Mouse (Mus musculus): Measurements from ENCODE around the gene Amot. TPM values are rescaled to one million over a fixed set of nuclear protein-coding genes. Genes with fewer than 3 reads are reported as not detected.

Gene Amot
- polyA plus RNA-seq, 1 experiment from 2014 or later, result 80.8 TPM

DNA sequence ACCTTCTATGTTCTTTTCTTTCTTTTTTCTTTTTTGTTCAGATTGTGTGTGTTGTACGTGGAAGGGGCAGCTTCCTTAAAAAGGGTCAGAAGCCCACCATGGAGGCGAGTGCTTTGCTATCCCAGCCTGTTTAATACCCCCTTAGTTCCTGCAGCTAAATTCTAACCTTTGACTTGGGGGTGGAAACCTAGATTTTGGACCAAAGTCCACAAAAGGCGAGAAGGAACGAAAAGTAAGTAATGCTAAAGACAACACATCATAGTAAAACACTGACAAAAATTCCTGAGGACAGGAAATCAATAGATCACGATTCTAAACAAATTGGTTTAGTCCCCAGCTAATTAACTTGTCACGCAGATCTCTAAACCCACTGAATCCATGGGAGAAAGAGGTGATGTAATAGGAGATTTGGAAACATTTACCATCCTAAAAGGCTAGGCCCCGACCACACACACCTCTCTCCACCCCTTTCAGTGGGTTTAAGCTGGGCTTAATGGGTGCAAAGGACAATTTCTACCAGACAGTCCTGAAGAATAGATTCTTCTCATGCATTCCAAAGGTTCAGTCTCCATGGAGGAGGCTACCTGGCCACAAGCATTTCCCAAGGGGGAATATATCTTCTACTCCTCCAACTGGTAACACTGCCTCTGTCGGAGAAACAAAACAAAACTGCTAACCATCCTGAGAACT, 3.2 kb downstream of the Amot start:
- Histone ChIP-seq H3K27ac (no peak overlapping the region), H3K4me2 (peak overlapping the region; percentile 55), H3K4me1 (replicated peaks) (peaks cover 6% of the 10 kb centered on the region), H3K36me3 (no peaks in the 10 kb centered on the region; the same call in 1 of the 2 replicates), H3K4me3 (replicated peaks) (peak overlapping the region; percentile 59), H3K27me3 (peaks cover 8% of the 10 kb centered on the region), H3K9ac (replicated peaks) (no peak overlapping the region; the same call in 1 of the 2 replicates), H3K9me3 (no peaks in the 10 kb centered on the region)
- ATAC-seq (ENCODE audit: insufficient number of reproducible peaks, insufficient read depth, low FRiP score, low TSS enrichment, low read depth), result no peak
- WGBS, result 38% methylated on average over 8 of the region's 8 CpGs

DNA sequence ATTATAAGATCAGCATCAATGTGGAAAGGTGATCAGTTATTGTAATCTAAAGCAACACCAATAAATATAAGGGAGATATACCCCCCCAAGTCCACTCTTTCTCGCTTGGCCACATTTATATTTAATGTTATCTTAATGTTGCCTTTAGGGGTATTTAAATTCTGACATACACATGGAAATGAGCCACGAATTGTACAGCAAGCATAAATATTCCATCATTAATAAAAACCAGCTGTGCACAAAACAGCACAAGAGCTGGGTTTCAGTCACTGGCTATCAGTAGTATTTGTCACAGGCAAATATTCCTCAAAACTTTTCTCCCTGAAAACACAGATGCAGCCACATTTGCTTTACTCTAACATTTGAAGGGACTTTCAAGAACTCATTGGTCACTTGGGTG, 5.9 kb downstream of the Amot start:
- Histone ChIP-seq H3K27me3 (no peaks in the 10 kb centered on the region), H3K36me3 (no peaks in the 10 kb centered on the region; the same call in 1 of the 2 replicates), H3K9ac (replicated peaks) (no peak overlapping the region), H3K4me1 (replicated peaks) (peaks cover 6% of the 10 kb centered on the region), H3K27ac (no peak overlapping the region), H3K9me3 (no peaks in the 10 kb centered on the region), H3K4me2 (0 out of 2 replicates have a peak overlapping the region, but pooled peaks have one; percentile 8), H3K4me3 (replicated peaks) (no peak overlapping the region)
- ATAC-seq (ENCODE audit: insufficient number of reproducible peaks, insufficient read depth, low FRiP score, low TSS enrichment, low read depth), result peak; percentile 57; the same call in 1 of the 2 replicates
- WGBS, result 23% methylated on average over 2 of the region's 2 CpGs

DNA sequence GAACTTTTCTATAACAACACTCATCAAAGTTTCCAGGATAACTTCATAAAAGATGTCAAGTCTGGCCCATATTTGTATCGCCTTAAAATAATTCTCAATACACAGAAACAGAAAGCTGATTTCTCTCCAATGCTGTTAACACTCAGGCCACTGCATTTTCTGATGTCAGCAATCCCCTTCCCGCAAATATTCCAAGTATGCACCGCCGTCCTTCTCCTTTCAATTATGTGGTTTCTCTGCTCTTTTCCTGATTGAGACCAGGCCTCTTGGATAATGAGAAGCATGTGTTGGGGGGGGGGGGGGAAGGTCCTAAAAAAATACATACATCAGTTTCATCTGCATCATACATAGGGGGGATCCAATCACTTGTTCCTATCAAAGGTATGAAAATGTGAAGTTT, 6.3 kb downstream of the Amot start:
- no peak for ATAC-seq (ENCODE audit: insufficient number of reproducible peaks, insufficient read depth, low FRiP score, low TSS enrichment, low read depth)
- Histone ChIP-seq H3K27ac (no peak overlapping the region), H3K36me3 (peaks cover 2% of the 10 kb centered on the region; the same call in 1 of the 2 replicates), H3K27me3 (no peaks in the 10 kb centered on the region), H3K9ac (replicated peaks) (no peak overlapping the region), H3K4me2 (0 out of 2 replicates have a peak overlapping the region, but pooled peaks have one; percentile 8), H3K4me3 (replicated peaks) (no peak overlapping the region), H3K9me3 (no peaks in the 10 kb centered on the region), H3K4me1 (replicated peaks) (peaks cover 6% of the 10 kb centered on the region)
- WGBS, result 26% methylated on average over 4 of the region's 4 CpGs

DNA sequence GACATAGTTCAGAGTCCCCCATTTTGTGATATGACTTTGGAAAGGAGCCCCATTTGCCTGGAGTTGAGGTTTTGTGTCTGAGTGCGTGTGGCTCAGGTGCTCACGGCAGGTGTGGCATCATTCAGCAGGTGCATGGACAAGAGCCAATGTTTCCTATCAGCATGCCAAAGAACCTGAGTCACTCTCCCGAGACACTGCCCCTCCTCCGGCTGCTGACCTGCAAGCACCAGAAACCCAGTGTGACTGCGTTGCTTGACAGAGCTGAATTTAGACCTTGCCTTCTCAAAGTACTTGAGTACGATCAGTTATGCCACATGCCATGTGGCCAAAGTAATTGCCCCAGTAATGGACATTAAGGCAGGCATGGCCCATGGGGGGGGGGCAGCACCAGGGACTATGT, 7.5 kb downstream of the Amot start:
- Histone ChIP-seq H3K9ac (replicated peaks) (no peak overlapping the region), H3K4me2 (no peak overlapping the region), H3K27me3 (no peaks in the 10 kb centered on the region), H3K27ac (no peak overlapping the region), H3K4me3 (replicated peaks) (no peak overlapping the region), H3K36me3 (peaks cover 3% of the 10 kb centered on the region; the same call in 1 of the 2 replicates), H3K9me3 (no peaks in the 10 kb centered on the region), H3K4me1 (replicated peaks) (peaks cover 6% of the 10 kb centered on the region)
- WGBS, result 74% methylated on average over 6 of the region's 6 CpGs
- ATAC-seq (ENCODE audit: insufficient number of reproducible peaks, insufficient read depth, low FRiP score, low TSS enrichment, low read depth), result no peak

DNA sequence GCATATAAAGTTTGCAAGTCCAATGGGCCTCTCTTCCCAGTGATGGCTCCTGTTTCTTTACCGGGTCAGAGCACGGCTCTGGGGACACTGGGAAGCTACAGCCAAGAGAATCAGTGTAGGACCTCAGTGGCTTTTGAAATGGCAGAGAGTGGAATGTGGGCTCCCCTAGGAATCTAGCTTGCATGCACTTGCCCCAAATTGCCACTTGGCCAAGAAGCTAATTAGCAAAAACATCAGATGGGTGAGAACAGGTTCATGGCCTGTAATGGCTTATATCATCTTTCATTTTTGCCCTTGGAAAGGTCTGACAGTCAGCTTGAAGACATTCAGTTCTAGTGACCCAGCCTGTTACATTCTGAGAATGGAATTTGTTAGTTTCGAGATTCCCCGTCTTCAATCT, 9.6 kb downstream of the Amot start:
- H3K27ac ChIP-seq, result no peak overlapping the region
- H3K9me3 ChIP-seq, result no peaks in the 10 kb centered on the region
- WGBS, result 83% methylated on average over 4 of the region's 4 CpGs
- H3K4me2 ChIP-seq, result no peak overlapping the region
- no peak overlapping the region for H3K4me3 ChIP-seq (replicated peaks)
- peaks cover 3% of the 10 kb centered on the region; the same call in 1 of the 2 replicates for H3K36me3 ChIP-seq
- ATAC-seq (ENCODE audit: insufficient number of reproducible peaks, insufficient read depth, low FRiP score, low TSS enrichment, low read depth), result no peak
- H3K27me3 ChIP-seq, result no peaks in the 10 kb centered on the region
- no peak overlapping the region for H3K9ac ChIP-seq (replicated peaks)
- H3K4me1 ChIP-seq (replicated peaks), result peaks cover 6% of the 10 kb centered on the region

DNA sequence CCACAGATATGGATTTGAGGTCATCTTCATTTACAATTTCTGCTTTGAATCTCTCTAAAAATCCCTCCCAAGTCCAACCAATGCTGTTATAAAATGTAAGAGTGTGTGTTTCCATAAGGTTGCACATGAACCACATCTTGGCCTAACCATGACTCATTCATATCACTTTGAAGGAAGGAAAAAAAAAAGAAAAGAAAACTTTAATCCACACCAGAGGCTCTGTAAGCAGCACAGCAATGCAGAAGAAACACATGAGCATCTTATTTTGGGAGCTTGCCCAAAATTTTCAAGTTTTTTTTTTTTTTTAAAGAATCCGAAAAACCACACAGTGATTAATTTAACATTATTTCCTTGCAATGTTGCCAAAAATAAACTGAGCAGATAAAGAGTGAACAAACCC, 14.2 kb downstream of the Amot start:
- 78% methylated on average over 1 of the region's 1 CpGs for WGBS
- Histone ChIP-seq H3K27me3 (no peaks in the 10 kb centered on the region), H3K4me2 (no peak overlapping the region), H3K9me3 (no peaks in the 10 kb centered on the region), H3K9ac (replicated peaks) (no peak overlapping the region), H3K4me1 (replicated peaks) (no peaks in the 10 kb centered on the region), H3K36me3 (peaks cover 18% of the 10 kb centered on the region), H3K4me3 (replicated peaks) (no peak overlapping the region), H3K27ac (no peak overlapping the region)
- ATAC-seq (ENCODE audit: insufficient number of reproducible peaks, insufficient read depth, low FRiP score, low TSS enrichment, low read depth), result no peak

DNA sequence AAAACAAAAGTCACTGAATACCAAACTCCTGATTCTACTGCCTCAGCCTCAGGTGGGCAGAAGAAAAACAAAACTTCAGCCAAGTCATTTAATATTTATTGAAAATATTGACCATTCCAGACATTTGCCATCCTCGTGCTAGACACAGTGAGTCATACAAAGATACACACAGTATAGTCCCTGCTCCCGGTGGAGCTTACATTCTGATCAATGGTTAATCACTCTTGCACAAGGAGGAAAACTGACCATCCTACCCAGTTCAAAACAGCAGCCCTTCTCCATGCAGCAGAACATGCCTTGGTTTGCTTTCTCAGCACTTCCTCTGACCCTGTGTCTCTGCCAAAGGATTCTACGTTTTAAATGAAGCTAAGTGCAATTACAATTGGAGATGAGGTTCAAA, 14.6 kb downstream of the Amot start:
- H3K9me3 ChIP-seq, result no peaks in the 10 kb centered on the region
- no peaks in the 10 kb centered on the region for H3K4me1 ChIP-seq (replicated peaks)
- 87% methylated on average over 3 of the region's 3 CpGs for WGBS
- H3K4me2 ChIP-seq, result no peak overlapping the region
- no peak for ATAC-seq (ENCODE audit: insufficient number of reproducible peaks, insufficient read depth, low FRiP score, low TSS enrichment, low read depth)
- no peaks in the 10 kb centered on the region for H3K27me3 ChIP-seq
- H3K4me3 ChIP-seq (replicated peaks), result no peak overlapping the region
- H3K36me3 ChIP-seq, result peaks cover 18% of the 10 kb centered on the region
- no peak overlapping the region for H3K9ac ChIP-seq (replicated peaks)
- no peak overlapping the region for H3K27ac ChIP-seq

DNA sequence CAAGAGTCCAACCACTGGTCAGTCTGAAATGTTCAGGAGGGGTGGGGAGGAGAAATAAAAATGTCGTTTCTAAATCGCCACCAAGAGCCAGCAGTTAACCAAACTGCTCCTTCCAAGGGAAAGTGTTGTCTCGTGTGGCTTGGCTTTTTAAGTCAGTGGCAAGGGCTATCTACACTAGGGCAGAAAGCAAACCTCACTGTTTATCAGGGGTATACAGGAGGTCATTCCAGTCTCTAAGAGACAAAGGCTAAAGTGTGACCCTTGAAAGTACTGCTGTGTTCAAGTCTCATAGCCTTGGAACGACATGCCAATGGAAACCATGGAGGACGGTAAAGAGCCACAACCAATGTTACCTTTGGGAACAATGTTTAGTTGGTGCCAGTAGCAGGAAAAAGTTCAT, 15.0 kb downstream of the Amot start:
- Histone ChIP-seq H3K9me3 (no peaks in the 10 kb centered on the region), H3K36me3 (peaks cover 18% of the 10 kb centered on the region), H3K4me2 (no peak overlapping the region), H3K27me3 (no peaks in the 10 kb centered on the region), H3K27ac (no peak overlapping the region), H3K4me3 (replicated peaks) (no peak overlapping the region), H3K4me1 (replicated peaks) (no peaks in the 10 kb centered on the region), H3K9ac (replicated peaks) (no peak overlapping the region)
- 86% methylated on average over 5 of the region's 5 CpGs for WGBS
- ATAC-seq (ENCODE audit: insufficient number of reproducible peaks, insufficient read depth, low FRiP score, low TSS enrichment, low read depth), result no peak

DNA sequence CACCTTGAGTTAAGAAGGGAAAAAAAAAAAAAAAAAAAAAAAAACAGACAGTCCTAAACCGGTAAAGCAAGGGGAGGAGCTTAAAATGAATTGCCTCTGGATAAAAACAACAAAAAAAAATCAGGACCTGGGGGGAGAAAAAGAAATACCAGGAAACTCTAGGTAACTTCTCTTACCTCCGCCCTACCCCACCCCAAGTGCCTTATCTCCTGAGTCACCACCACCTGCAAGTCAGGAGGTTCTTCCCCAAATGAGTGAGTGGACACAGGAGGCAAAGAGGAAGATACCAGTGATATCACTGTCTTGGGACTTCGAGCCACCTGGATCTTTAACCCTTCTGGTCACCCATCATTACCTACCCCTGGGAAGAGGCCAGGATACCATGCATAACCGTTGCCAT, 19.5 kb downstream of the Amot start:
- Histone ChIP-seq H3K27ac (no peak overlapping the region), H3K9ac (replicated peaks) (no peak overlapping the region), H3K4me2 (no peak overlapping the region), H3K27me3 (no peaks in the 10 kb centered on the region), H3K9me3 (no peaks in the 10 kb centered on the region), H3K4me1 (replicated peaks) (no peaks in the 10 kb centered on the region), H3K36me3 (peaks cover 15% of the 10 kb centered on the region), H3K4me3 (replicated peaks) (no peak overlapping the region)
- ATAC-seq (ENCODE audit: insufficient number of reproducible peaks, insufficient read depth, low FRiP score, low TSS enrichment, low read depth), result no peak
- WGBS, result 69% methylated on average over 3 of the region's 4 CpGs

DNA sequence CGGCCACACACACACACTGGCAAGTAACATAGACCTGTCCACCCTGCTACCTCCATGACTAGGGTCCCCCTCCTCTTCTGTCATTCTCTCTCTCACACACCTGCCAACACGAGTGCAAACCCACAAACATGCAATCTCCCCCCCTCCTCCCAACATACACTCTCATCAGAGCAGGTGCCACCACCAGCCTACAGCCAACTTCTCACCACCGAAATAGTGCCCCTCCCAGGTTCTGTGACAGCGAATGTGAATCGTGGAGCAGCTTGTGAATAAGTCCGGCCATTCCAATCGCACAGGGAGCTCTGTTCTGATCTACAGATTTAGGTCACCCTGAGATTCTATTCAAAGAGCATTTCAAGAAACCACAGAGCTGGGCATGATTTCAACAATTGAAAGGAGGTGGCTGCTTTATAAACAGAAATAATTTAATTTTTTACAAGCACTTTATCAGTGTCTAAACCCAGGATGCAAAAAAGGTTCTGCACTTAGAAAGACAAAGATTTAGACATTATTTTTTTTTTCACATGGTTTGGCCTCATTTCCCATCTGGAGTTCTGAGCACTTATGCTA, 21.4 kb downstream of the Amot start:
- 89% methylated on average over 7 of the region's 7 CpGs for WGBS
- Histone ChIP-seq H3K27ac (no peak overlapping the region), H3K4me3 (replicated peaks) (no peak overlapping the region), H3K9me3 (no peaks in the 10 kb centered on the region), H3K27me3 (0 out of 2 replicates have a peak, but pooled peaks cover 3% of the 10 kb centered on the region), H3K36me3 (peaks cover 16% of the 10 kb centered on the region), H3K9ac (replicated peaks) (no peak overlapping the region), H3K4me1 (replicated peaks) (no peaks in the 10 kb centered on the region), H3K4me2 (no peak overlapping the region)
- ATAC-seq (ENCODE audit: insufficient number of reproducible peaks, insufficient read depth, low FRiP score, low TSS enrichment, low read depth), result no peak

DNA sequence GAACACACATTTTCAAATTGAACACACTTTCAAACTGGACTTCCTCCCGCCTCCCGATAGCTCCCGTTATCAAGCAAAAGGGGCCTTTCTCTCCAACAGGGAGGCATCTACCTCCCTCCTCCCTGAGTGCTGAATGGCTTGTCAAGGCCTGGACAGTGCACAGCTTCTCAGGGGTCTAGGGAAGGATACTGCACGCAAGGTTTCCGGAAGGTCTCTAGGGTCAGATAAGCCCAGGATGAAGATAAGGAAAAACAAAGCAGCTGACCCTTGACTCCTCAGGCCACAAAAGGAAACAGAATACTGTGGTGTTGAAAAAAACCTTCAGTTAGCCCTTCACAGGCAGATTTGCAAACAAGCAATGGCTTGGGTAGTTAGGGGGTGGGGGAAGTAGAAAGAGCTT, 22.6 kb downstream of the Amot start:
- H3K9me3 ChIP-seq, result no peaks in the 10 kb centered on the region
- H3K4me3 ChIP-seq (replicated peaks), result no peak overlapping the region
- H3K4me2 ChIP-seq, result no peak overlapping the region
- no peak for ATAC-seq (ENCODE audit: insufficient number of reproducible peaks, insufficient read depth, low FRiP score, low TSS enrichment, low read depth)
- H3K27me3 ChIP-seq, result 0 out of 2 replicates have a peak, but pooled peaks cover 3% of the 10 kb centered on the region
- H3K36me3 ChIP-seq, result peaks cover 21% of the 10 kb centered on the region
- no peak overlapping the region for H3K9ac ChIP-seq (replicated peaks)
- WGBS, result 75% methylated on average over 5 of the region's 5 CpGs
- H3K27ac ChIP-seq, result no peak overlapping the region
- H3K4me1 ChIP-seq (replicated peaks), result no peaks in the 10 kb centered on the region
